ENCODE assay signal across 8 mouse cellular contexts in genomic region chr10:83648131-83649020, GRCm38 (mm10). TPM values are rescaled to one million over a fixed set of nuclear protein-coding genes. Genes with fewer than 3 reads are reported as not detected.
DNase-seq lines count a peak whose midpoint lies in the region; ATAC-seq and TF ChIP-seq lines count a peak whose summit lies in the region.

TSS of gene Appl2 (minus strand) at chr10:83648738.

- H3K36me3 ChIP-seq in MEL (ENCODE audit: control insufficient read depth in 1 of 2, insufficient read depth in 2 of 2, low read length in 2 of 2): peaks cover 0 to 2% of the 10 kb centered on the region in 2 experiments; a peak in 1 of 4 replicates
- H3K36me3 ChIP-seq in hindbrain, embryonic 10.5 days: no peaks in the 10 kb centered on the region
- H3K36me3 ChIP-seq in lung, embryonic 16.5 days (ENCODE audit: control insufficient read depth, insufficient read depth, low read length): no peaks in the 10 kb centered on the region
- no peaks in the 10 kb centered on the region for H3K36me3 ChIP-seq in thymus, adult 2 months (ENCODE audit: control insufficient read depth, insufficient read depth, low read length)

- no peaks in the 10 kb centered on the region for H3K9me3 ChIP-seq in MEL (replicated peaks; ENCODE audit: insufficient read depth, low read length)
- no peaks in the 10 kb centered on the region for H3K9me3 ChIP-seq in hindbrain, embryonic 10.5 days
- no peaks in the 10 kb centered on the region for H3K9me3 ChIP-seq in lung, embryonic 16.5 days (ENCODE audit: control insufficient read depth, low read length)

- peak; percentile 65 to 85 for TF ChIP-seq EP300 in MEL (IDR thresholded peaks at IDR 0.05; ENCODE audit: low read depth in 1 of 2, low read length in 2 of 2)

- peaks cover 4 to 5% of the 10 kb centered on the region in 2 experiments; a peak in 2 of 4 replicates for H3K27me3 ChIP-seq in MEL (ENCODE audit: control insufficient read depth in 1 of 2, insufficient read depth in 2 of 2, low read length in 2 of 2)
- no peaks in the 10 kb centered on the region for H3K27me3 ChIP-seq in cerebellum, adult 2 months (ENCODE audit: control insufficient read depth, insufficient read depth, low read length)
- no peaks in the 10 kb centered on the region for H3K27me3 ChIP-seq in hindbrain, embryonic 10.5 days (ENCODE audit: insufficient read depth, poor library complexity, severe bottlenecking)
- no peaks in the 10 kb centered on the region for H3K27me3 ChIP-seq in lung, embryonic 16.5 days (ENCODE audit: control insufficient read depth, insufficient read depth, low read depth, low read length)
- no peaks in the 10 kb centered on the region for H3K27me3 ChIP-seq in thymus, adult 2 months (ENCODE audit: control insufficient read depth, insufficient read depth, low read length)

- H3K4me2 ChIP-seq in lung, embryonic 16.5 days (ENCODE audit: low read depth, low read length): peak within 1 kb of the TSS; percentile 66

- DNase-seq in MEL (ENCODE audit: low read depth, low spot score): peak; percentile 51
- peak; percentile 95 to 97 for DNase-seq in cerebellum, adult 2 months
- DNase-seq in frontal cortex, adult 2 months (ENCODE audit: extremely low spot score in 1 of 2, low spot score in 1 of 2): peak; percentile 75 to 90
- DNase-seq in hindbrain, embryonic 10.5 days (ENCODE audit: low spot score): peak; percentile 91
- peak; percentile 95 for DNase-seq in layer of hippocampus, adult 9-11 months
- peak; percentile 93 for DNase-seq in ovary, adult 18-20 months (ENCODE audit: low spot score)
- DNase-seq in thymus, adult 2 months: peak; percentile 45

- peaks cover 4 to 27% of the 10 kb centered on the region in 2 experiments; a peak in 3 of 4 replicates for H3K4me1 ChIP-seq in MEL (ENCODE audit: control insufficient read depth in 1 of 2, insufficient read depth in 2 of 2, low read length in 2 of 2)
- H3K4me1 ChIP-seq in cerebellum, adult 2 months (ENCODE audit: control insufficient read depth, insufficient read depth, low read length): peaks cover 26% of the 10 kb centered on the region
- H3K4me1 ChIP-seq in hindbrain, embryonic 10.5 days (replicated peaks): peaks cover 57% of the 10 kb centered on the region
- H3K4me1 ChIP-seq in lung, embryonic 16.5 days (replicated peaks; ENCODE audit: control insufficient read depth, insufficient read depth, low read length): peaks cover 27% of the 10 kb centered on the region
- H3K4me1 ChIP-seq in thymus, adult 2 months (replicated peaks; ENCODE audit: control insufficient read depth, insufficient read depth, low read length): peaks cover 14% of the 10 kb centered on the region

- TF ChIP-seq POLR2A in MEL (IDR thresholded peaks at IDR 0.05; ENCODE audit: control insufficient read depth in 1 of 2, insufficient read depth in 1 of 2, low read depth in 1 of 2, low read length in 2 of 2, poor library complexity in 1 of 2): no peak
- TF ChIP-seq POLR2A in cerebellum, adult 2 months (IDR thresholded peaks at IDR 0.05; ENCODE audit: borderline replicate concordance, insufficient read depth, low read length): peak; percentile 69
- TF ChIP-seq POLR2A in thymus, adult 2 months (IDR thresholded peaks at IDR 0.05; ENCODE audit: control insufficient read depth, extremely low read depth, insufficient read depth, low read length, poor library complexity): no peak

- H3K27ac ChIP-seq in MEL (ENCODE audit: control insufficient read depth, low read depth, low read length): no peak within 1 kb of the TSS
- peak within 1 kb of the TSS; percentile 96 for H3K27ac ChIP-seq in cerebellum, adult 2 months (ENCODE audit: insufficient read depth, low read length)
- H3K27ac ChIP-seq in hindbrain, embryonic 10.5 days: peak within 1 kb of the TSS; percentile 95
- peak within 1 kb of the TSS; percentile 89 for H3K27ac ChIP-seq in lung, embryonic 16.5 days (ENCODE audit: low read length)
- H3K27ac ChIP-seq in thymus, adult 2 months (ENCODE audit: control insufficient read depth, insufficient read depth, low read length): no peak within 1 kb of the TSS

- H3K79me2 ChIP-seq in MEL (ENCODE audit: control insufficient read depth, insufficient read depth, low read length, poor library complexity): no peaks in the 10 kb centered on the region

- TF ChIP-seq RAD21 in MEL (IDR thresholded peaks at IDR 0.05; ENCODE audit: low read depth, low read length): no peak

- ATAC-seq in lung, embryonic 16.5 days (ENCODE audit: low read depth): peak; percentile 98

- TF ChIP-seq CTCF in MEL (IDR thresholded peaks at IDR 0.05 in 2 of 3, conservative IDR thresholded peaks at IDR 0.05 in 1 of 3; ENCODE audit: control insufficient read depth in 1 of 3, insufficient read depth in 1 of 3, low read depth in 2 of 3, low read length in 3 of 3, poor library complexity in 1 of 3, severe bottlenecking in 1 of 3): no peak
- TF ChIP-seq CTCF in cerebellum, adult 2 months (IDR thresholded peaks at IDR 0.05; ENCODE audit: borderline replicate concordance, insufficient read depth, low read depth, low read length): peak; percentile 10; the same call in 1 of the 2 replicates
- no peak for TF ChIP-seq CTCF in thymus, adult 2 months (IDR thresholded peaks at IDR 0.05; ENCODE audit: borderline replicate concordance, control insufficient read depth, extremely low read depth, insufficient read depth, low read length, poor library complexity)

- H3K4me3 ChIP-seq in MEL (ENCODE audit: control insufficient read depth in 1 of 2, insufficient read depth in 1 of 2, low read depth in 2 of 2, low read length in 2 of 2): peak within 1 kb of the TSS in 1 of 2 experiments; percentile 17; a peak in 1 of 4 replicates
- H3K4me3 ChIP-seq in cerebellum, adult 2 months (replicated peaks; ENCODE audit: insufficient read depth, low read depth, low read length): peak within 1 kb of the TSS; percentile 96
- peak within 1 kb of the TSS; percentile 89 for H3K4me3 ChIP-seq in hindbrain, embryonic 10.5 days
- peak within 1 kb of the TSS; percentile 90 for H3K4me3 ChIP-seq in lung, embryonic 16.5 days (ENCODE audit: low read length)
- H3K4me3 ChIP-seq in thymus, adult 2 months (ENCODE audit: control insufficient read depth, insufficient read depth, low read length): peak within 1 kb of the TSS; percentile 44

- H3K9ac ChIP-seq in MEL (ENCODE audit: control insufficient read depth, low read depth, low read length, poor library complexity, severe bottlenecking): no peak within 1 kb of the TSS
- peak within 1 kb of the TSS; percentile 89 for H3K9ac ChIP-seq in lung, embryonic 16.5 days (ENCODE audit: low read length)

- under 1% methylated on average over 59 of the region's 59 CpGs for WGBS in cerebellum, adult 2 months
- WGBS in hindbrain, embryonic 10.5 days: under 1% methylated on average over 59 of the region's 59 CpGs
- WGBS in lung, embryonic 16.5 days: 0% methylated on average over 59 of the region's 59 CpGs
- 2% methylated on average over 59 of the region's 59 CpGs for WGBS in thymus, adult 2 months

TF ChIP-seq in MEL, 35 proteins besides CTCF, POLR2A, EP300 and RAD21 (continues in another document):
- TF ChIP-seq CHD1 (IDR thresholded peaks at IDR 0.05; ENCODE audit: low read depth, low read length) (no peak), USF2 (IDR thresholded peaks at IDR 0.05; ENCODE audit: borderline replicate concordance in 1 of 2, insufficient read depth in 1 of 2, low read depth in 1 of 2, low read length in 2 of 2) (no peak), ELF1 (IDR thresholded peaks at IDR 0.05; ENCODE audit: low read depth, low read length) (no peak), MYC (IDR thresholded peaks at IDR 0.05; ENCODE audit: low read depth, low read length) (no peak), HCFC1 (IDR thresholded peaks at IDR 0.05; ENCODE audit: low read depth, low read length) (no peak; the same call in 1 of the 2 replicates), POLR2AphosphoS5 (IDR thresholded peaks at IDR 0.05; ENCODE audit: borderline replicate concordance, low read depth, low read length) (no peak), TCF12 (IDR thresholded peaks at IDR 0.05; ENCODE audit: low read depth, low read length) (peak; percentile 94), RCOR1 (IDR thresholded peaks at IDR 0.05; ENCODE audit: low read depth, low read length) (peak; percentile 100), ZNF384 (IDR thresholded peaks at IDR 0.05; ENCODE audit: low read depth, low read length) (no peak), ZMIZ1 (IDR thresholded peaks at IDR 0.05; ENCODE audit: low read depth, low read length) (no peak), CHD2 (IDR thresholded peaks at IDR 0.05; ENCODE audit: low read length) (no peak), GATA1 (IDR thresholded peaks at IDR 0.05; ENCODE audit: low read depth, low read length) (peak; percentile 86), POLR2AphosphoS2 (IDR thresholded peaks at IDR 0.05; ENCODE audit: low read length) (no peak), SIN3A (IDR thresholded peaks at IDR 0.05; ENCODE audit: low read length) (peak; percentile 60), E2F4 (IDR thresholded peaks at IDR 0.05; ENCODE audit: borderline replicate concordance, low read depth, low read length) (no peak), ZC3H11A (IDR thresholded peaks at IDR 0.05; ENCODE audit: low read depth, low read length) (no peak), KAT2A (conservative IDR thresholded peaks at IDR 0.05; ENCODE audit: low read depth, low read length) (no peak), MEF2A (IDR thresholded peaks at IDR 0.05; ENCODE audit: extremely low read depth, insufficient replicate concordance, low read depth, low read length, poor library complexity, severe bottlenecking) (0 out of 2 replicates have a peak, but pooled peaks have one; percentile 37), BHLHE40 (IDR thresholded peaks at IDR 0.05; ENCODE audit: borderline replicate concordance, low read depth, low read length) (0 out of 2 replicates have a peak, but pooled peaks have one; percentile 65), TAL1 (IDR thresholded peaks at IDR 0.05; ENCODE audit: low read length) (peak; percentile 50; the same call in 1 of the 2 replicates), TBP (IDR thresholded peaks at IDR 0.05; ENCODE audit: low read depth, low read length) (0 out of 2 replicates have a peak, but pooled peaks have one; percentile 41), MYB (IDR thresholded peaks at IDR 0.05; ENCODE audit: low read depth, low read length) (no peak), SMC3 (IDR thresholded peaks at IDR 0.05; ENCODE audit: low read depth, low read length) (0 out of 2 replicates have a peak, but pooled peaks have one; percentile 13)

RNA-seq across cellular contexts. Expression of gene Appl2, which starts in this region (rescaled TPM):
- 0.15 TPM in 1 of 2 replicates, not detected in the other for total RNA-seq in MEL (2012; rRNA removed)
- under 1 TPM in 1 of 2 experiments, not detected in 1; 0.99 TPM for polyA plus RNA-seq in MEL (2012; ENCODE audit: insufficient read depth in 1 of 2, insufficient read length in 2 of 2, low read depth in 1 of 2, low replicate concordance in 2 of 2, missing spikeins in 1 of 2)
- polyA plus RNA-seq in cerebellum, adult 2 months (2012; rRNA removed): 307 and 318 TPM in 2 replicates
- polyA plus RNA-seq in frontal cortex, adult 2 months (2012; rRNA removed): 92.7 and 102 TPM in 2 replicates
- 29.6 and 35.2 TPM in 2 replicates for polyA plus RNA-seq in hindbrain, embryonic 10.5 days (2016; fragmentation: Nextera tagmentation; extraction: Ambion mirVana)
- 53.8 and 55.6 TPM in 2 replicates for polyA plus RNA-seq in lung, embryonic 16.5 days (2015; fragmentation: Nextera tagmentation; extraction: Ambion mirVana)
- polyA plus RNA-seq in thymus, adult 2 months (2012; rRNA removed): 6.0 and 7.0 TPM in 2 replicates

Comparison
In these comparisons a context has a peak if more than half of its experiments do, and no peak if none do; other contexts are left out.
1. Peak in DNase-seq in MEL; RNA of the gene not detected or under 1 TPM.
2. DNase-seq: peak in every context shown above with its lines; median percentile 96 in cerebellum, adult 2 months; 95 in layer of hippocampus, adult 9-11 months; 93 in ovary, adult 18-20 months; 91 in hindbrain, embryonic 10.5 days; 82 in frontal cortex, adult 2 months; 51 in MEL; 45 in thymus, adult 2 months.
3. H3K27ac ChIP-seq: peak in cerebellum, adult 2 months (single experiment), hindbrain, embryonic 10.5 days (single experiment) and lung, embryonic 16.5 days (single experiment); none in MEL (single experiment) and thymus, adult 2 months (single experiment).